Mouse (Mus musculus) kidney, postnatal 0 days (tissue): ENCODE measurements around the gene Copz1. TPM values are rescaled to one million over a fixed set of nuclear protein-coding genes. Genes with fewer than 3 reads are reported as not detected.
A peak's percentile ranks its signal among the peaks of the same experiment; 100 is the strongest.

Source experiments
- ATAC-seq: fragments of 200-750 bp; cut with Nextera tagmentation; replicated peaks from 2 replicates; pipeline ENCODE4 v1.8.0; 2017; ENCODE audit warnings: low read depth, moderate number of reproducible peaks, moderate TSS enrichment, moderate library complexity; ENCODE audit not compliant: low FRiP score
- DNase-seq: peaks from one replicate; pipeline ENCODE4 v3.0.0-alpha.2; 2016; ENCODE audit warnings: low spot score
- H3K27ac ChIP-seq: fragments of 300-500 bp; sonication (generic); 2 replicates; pipeline ENCODE4 v1.5.1; 2014; ENCODE audit warnings: mild to moderate bottlenecking
- H3K27me3 ChIP-seq: fragments of 300-500 bp; sonication (generic); 2 replicates; pipeline ENCODE4 v1.6.1; 2014; ENCODE audit warnings: low read length, mixed read lengths; ENCODE audit not compliant: insufficient read depth
- H3K36me3 ChIP-seq: fragments of 300-500 bp; sonication (generic); 2 replicates; pipeline ENCODE4 v1.6.1; 2014; ENCODE audit warnings: low read length, mixed read lengths; ENCODE audit not compliant: insufficient read depth
- H3K4me1 ChIP-seq: fragments of 300-500 bp; sonication (generic); replicated peaks from 2 replicates; pipeline ENCODE4 v1.6.1; 2014; ENCODE audit warnings: antibody characterized with exemption, low read length, mixed read lengths; ENCODE audit not compliant: insufficient read depth
- H3K4me2 ChIP-seq: fragments of 300-500 bp; sonication (generic); 2 replicates; pipeline ENCODE4 v1.6.1; 2014; ENCODE audit warnings: mild to moderate bottlenecking, low read length, moderate library complexity, mixed read lengths
- H3K4me3 ChIP-seq: fragments of 300-500 bp; sonication (generic); replicated peaks from 2 replicates; pipeline ENCODE4 v1.5.1; 2014; ENCODE audit warnings: low read depth, low read length
- H3K9ac ChIP-seq: fragments of 300-500 bp; sonication (generic); 2 replicates; pipeline ENCODE4 v1.6.1; 2014; ENCODE audit warnings: low read depth, low read length
- H3K9me3 ChIP-seq: fragments of 300-500 bp; sonication (generic); replicated peaks from 2 replicates; pipeline ENCODE4 v1.6.1; 2016; ENCODE audit warnings: low read length, inconsistent platforms, mixed read lengths
- CTCF ChIP-seq: IDR thresholded peaks from 2 replicates; pipeline ENCODE4 v1.5.1; 2016; ENCODE audit warnings: antibody characterized with exemption, low read depth, mild to moderate bottlenecking, moderate library complexity
- WGBS: fragments of 180-500 bp; shearing (Covaris S2); extraction: QIAGEN DNeasy Blood & Tissue Kit; methylation state at CpG from one replicate; pipeline ENCODE4 v1.1.7; 2014; 5-methylcytosine and 5-hydroxymethylcytosine counted together
- polyA plus RNA-seq: library from polyadenylated mRNA; unstranded; fragments of >200 nt; fragmentation: Nextera tagmentation; extraction: Ambion mirVana; gene quantifications from 2 replicates; pipeline ENCODE4 v1.2.1, GENCODE M21; 2015

Copz1 gene
- polyA plus RNA-seq, 1 experiment from 2014 or later = 237 TPM

GRCm38 (mm10) chr15:103308056-103308875, 35.8 kb downstream of the Copz1 start:
- Histone ChIP-seq H3K36me3 (no peaks in the 10 kb centered on the region), H3K9me3 (no peaks in the 10 kb centered on the region), H3K27ac (no peak overlapping the region), H3K27me3 (no peaks in the 10 kb centered on the region), H3K4me1 (peaks cover 17% of the 10 kb centered on the region), H3K4me3 (no peak overlapping the region), H3K4me2 (peak overlapping the region; percentile 6; the same call in 1 of the 2 replicates), H3K9ac (no peak overlapping the region)
- ATAC-seq (no peak), DNase-seq (no peak)
- TF ChIP-seq CTCF = peak; percentile 51; the same call in 1 of the 2 replicates
- 38% methylated on average over 28 of the region's 28 CpGs for WGBS

GRCm38 (mm10) chr15:103308876-103309580, 36.5 kb downstream of the Copz1 start:
- peak overlapping the region; percentile 6; the same call in 1 of the 2 replicates for H3K4me2 ChIP-seq
- peaks cover 13% of the 10 kb centered on the region for H3K4me1 ChIP-seq
- no peaks in the 10 kb centered on the region for H3K36me3 ChIP-seq
- no peaks in the 10 kb centered on the region for H3K9me3 ChIP-seq
- WGBS = 51% methylated on average over 26 of the region's 26 CpGs
- ATAC-seq (no peak), DNase-seq (no peak)
- H3K27me3 ChIP-seq = no peaks in the 10 kb centered on the region
- H3K27ac ChIP-seq = no peak overlapping the region
- no peak for TF ChIP-seq CTCF
- no peak overlapping the region for H3K9ac ChIP-seq
- H3K4me3 ChIP-seq = no peak overlapping the region

GRCm38 (mm10) chr15:103310365-103310910, 37.9 kb downstream of the Copz1 start, which contains the start of gene Gpr84:
Gpr84 (minus strand) TSS chr15:103310612.
- H3K27ac ChIP-seq = no peak within 1 kb of the TSS
- H3K27me3 ChIP-seq = no peaks in the 10 kb centered on the region
- peaks cover 18% of the 10 kb centered on the region; the same call in 1 of the 2 replicates for H3K4me1 ChIP-seq
- no peak within 1 kb of the TSS for H3K4me3 ChIP-seq
- H3K9me3 ChIP-seq = no peaks in the 10 kb centered on the region
- TF ChIP-seq CTCF = no peak
- no peaks in the 10 kb centered on the region for H3K36me3 ChIP-seq
- WGBS = 40% methylated on average over 6 of the region's 6 CpGs
- ATAC-seq = no peak
- no peak for DNase-seq
- H3K4me2 ChIP-seq = no peak within 1 kb of the TSS
- no peak within 1 kb of the TSS for H3K9ac ChIP-seq

- H3K4me3 ChIP-seq = no peak overlapping the region
- ATAC-seq = no peak
These were observed 41.1 kb downstream of the Copz1 start for GRCm38 (mm10) chr15:103313495-103314095.

DNA sequence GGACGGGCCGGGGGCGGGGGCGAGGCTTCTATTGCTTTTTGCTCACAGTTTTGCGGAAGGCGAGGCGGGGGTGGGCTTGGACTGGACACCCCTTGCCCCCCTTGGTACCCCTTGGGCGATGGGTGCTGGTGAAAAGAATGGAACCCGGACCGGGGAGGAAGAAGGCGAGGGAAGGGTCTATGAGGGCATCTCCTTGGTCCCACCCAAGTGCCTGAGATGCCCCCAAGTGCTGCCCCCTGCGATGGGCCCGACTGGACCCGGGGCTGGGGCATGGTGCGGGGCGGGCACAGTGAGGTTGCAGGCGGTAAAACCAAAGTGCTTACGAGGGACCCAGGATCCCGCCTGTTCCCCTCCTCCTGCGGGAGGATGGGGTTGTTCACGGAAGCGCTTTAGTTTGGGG, 41.7 kb downstream of the Copz1 start:
- Histone ChIP-seq H3K4me1 (peaks cover 17% of the 10 kb centered on the region; the same call in 1 of the 2 replicates), H3K4me3 (no peak overlapping the region)
- no peak for TF ChIP-seq CTCF

More at GRCm38 (mm10) chr15:103313495-103314095, 41.1 kb downstream of the Copz1 start:
- Histone ChIP-seq H3K4me1 (peaks cover 17% of the 10 kb centered on the region; the same call in 1 of the 2 replicates), H3K27me3 (no peaks in the 10 kb centered on the region), H3K27ac (no peak overlapping the region), H3K9me3 (no peaks in the 10 kb centered on the region), H3K36me3 (peaks cover 12% of the 10 kb centered on the region; the same call in 1 of the 2 replicates), H3K4me2 (peak overlapping the region; percentile 68; the same call in 1 of the 2 replicates), H3K9ac (no peak overlapping the region)
- peak; percentile 91 for TF ChIP-seq CTCF
- peak; percentile 94 for DNase-seq
- WGBS = 18% methylated on average over 18 of the region's 18 CpGs

More for the DNA sequence above, 41.7 kb downstream of the Copz1 start:
- Histone ChIP-seq H3K4me2 (peak overlapping the region; percentile 68), H3K9me3 (no peaks in the 10 kb centered on the region), H3K36me3 (peaks cover 12% of the 10 kb centered on the region; the same call in 1 of the 2 replicates), H3K27ac (no peak overlapping the region), H3K27me3 (no peaks in the 10 kb centered on the region), H3K9ac (0 out of 2 replicates have a peak overlapping the region, but pooled peaks have one; percentile 25)
- ATAC-seq = 0 out of 2 replicates have a peak, but pooled peaks have one; percentile 9
- WGBS = 51% methylated on average over 22 of the region's 22 CpGs
- DNase-seq = no peak
